Mouse (Mus musculus) midbrain, embryonic 10.5 days (tissue): Measurements from ENCODE around the gene Nup160. TPM values are rescaled to one million over a fixed set of nuclear protein-coding genes. Genes with fewer than 3 reads are reported as not detected.

ENCODE experiments used
- DNase-seq: peaks from one replicate; pipeline ENCODE4 v3.0.0-alpha.2; 2017; ENCODE audit warnings: low spot score
- H3K27ac ChIP-seq: fragments of 300-500 bp; sonication (generic); replicated peaks from 2 replicates; pipeline ENCODE4 v1.5.1; 2016; ENCODE audit warnings: mild to moderate bottlenecking
- H3K27me3 ChIP-seq: fragments of 300-500 bp; sonication (generic); 2 replicates; pipeline ENCODE4 v1.6.1; 2016; ENCODE audit warnings: low read depth, mild to moderate bottlenecking; ENCODE audit not compliant: poor library complexity, severe bottlenecking
- H3K36me3 ChIP-seq: fragments of 300-500 bp; sonication (generic); 2 replicates; pipeline ENCODE4 v1.6.1; 2016; ENCODE audit warnings: mild to moderate bottlenecking, moderate library complexity
- H3K4me1 ChIP-seq: fragments of 300-500 bp; sonication (generic); 2 replicates; pipeline ENCODE4 v1.6.1; 2016
- H3K4me3 ChIP-seq: fragments of 300-500 bp; sonication (generic); 2 replicates; pipeline ENCODE4 v1.5.1; 2016; ENCODE audit warnings: mild to moderate bottlenecking, moderate library complexity
- H3K9me3 ChIP-seq: fragments of 300-500 bp; sonication (generic); replicated peaks from 2 replicates; pipeline ENCODE4 v1.6.1; 2016; ENCODE audit warnings: mild to moderate bottlenecking
- WGBS: fragments of 180-500 bp; shearing (Covaris S2); methylation state at CpG from one replicate; pipeline ENCODE4 v1.1.7; 2016; 5-methylcytosine and 5-hydroxymethylcytosine counted together
- polyA plus RNA-seq: library from polyadenylated mRNA; unstranded; fragments of >200 nt; fragmentation: Nextera tagmentation; extraction: Ambion mirVana; gene quantifications from 2 replicates; pipeline ENCODE4 v1.2.1, GENCODE M21; 2016

Gene Nup160
- polyA plus RNA-seq, 1 experiment from 2014 or later, result 62.5 TPM

DNA sequence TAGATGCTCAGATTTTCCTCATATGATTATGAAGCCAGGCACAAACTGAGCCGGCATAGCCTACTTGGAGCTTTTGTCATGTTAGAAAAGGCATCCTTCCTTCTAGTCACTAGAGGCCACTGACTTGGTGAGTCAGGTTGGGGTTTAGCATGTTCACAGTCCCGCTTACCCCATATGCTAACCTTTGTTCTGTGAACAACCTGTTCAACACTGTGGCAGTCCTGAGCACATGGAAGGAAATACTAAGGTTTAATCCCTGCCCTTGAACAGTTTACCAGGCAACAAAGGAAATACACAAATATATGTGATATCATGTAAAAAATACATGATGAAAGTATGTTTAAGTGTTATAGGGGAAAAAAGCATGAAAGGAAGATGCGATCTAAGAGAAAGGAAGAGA lies 27.6 kb upstream of the Nup160 start:
- Histone ChIP-seq H3K9me3 (no peaks in the 10 kb centered on the region), H3K27ac (no peak overlapping the region), H3K36me3 (no peaks in the 10 kb centered on the region), H3K4me3 (no peak overlapping the region), H3K27me3 (no peaks in the 10 kb centered on the region), H3K4me1 (no peaks in the 10 kb centered on the region)
- WGBS, result 92% methylated on average over 3 of the region's 3 CpGs
- no peak for DNase-seq

DNA sequence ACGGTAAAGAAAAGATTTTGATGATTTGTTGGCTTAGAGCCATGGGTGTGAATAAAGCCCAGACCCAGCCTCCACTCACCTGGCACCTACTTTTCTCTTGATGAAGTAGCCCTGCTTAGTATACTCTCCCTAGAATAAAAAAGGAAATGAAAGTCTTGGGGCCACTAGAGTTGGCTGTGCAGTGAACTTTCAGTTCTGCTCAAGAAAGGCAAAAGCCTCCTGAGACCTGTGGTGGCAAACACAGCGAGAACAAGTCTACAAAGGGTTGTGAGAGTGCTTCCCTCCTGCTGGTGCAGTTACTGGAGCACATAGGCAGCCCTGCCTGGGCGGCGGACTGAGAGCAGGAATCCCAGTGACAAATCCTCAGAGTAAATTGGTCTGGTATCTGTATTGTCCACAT lies 27.1 kb upstream of the Nup160 start:
- H3K36me3 ChIP-seq, result no peaks in the 10 kb centered on the region
- H3K27ac ChIP-seq, result no peak overlapping the region
- H3K9me3 ChIP-seq, result no peaks in the 10 kb centered on the region
- no peak overlapping the region for H3K4me3 ChIP-seq
- H3K27me3 ChIP-seq, result no peaks in the 10 kb centered on the region
- DNase-seq, result no peak
- no peaks in the 10 kb centered on the region for H3K4me1 ChIP-seq
- WGBS, result 76% methylated on average over 4 of the region's 4 CpGs

DNA sequence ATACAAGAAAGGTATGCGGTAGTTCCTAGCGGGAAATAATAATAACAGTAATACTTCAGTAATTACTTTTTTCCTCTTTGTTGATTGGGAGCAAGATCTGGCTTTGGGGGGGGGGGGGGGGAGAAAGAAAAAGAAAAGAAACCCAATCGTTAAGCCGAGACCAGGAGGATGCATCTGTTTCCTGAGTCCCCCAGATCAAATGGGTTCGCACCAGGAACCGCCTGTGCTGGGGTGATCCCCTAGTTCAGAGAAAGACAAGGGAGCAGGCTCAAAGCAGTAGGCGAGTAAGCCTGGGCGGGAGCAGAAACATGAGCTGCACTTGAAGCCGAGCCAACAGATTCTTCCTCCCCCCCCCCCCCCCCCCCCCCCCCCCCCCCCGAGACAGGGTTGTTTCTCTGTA lies 24.9 kb upstream of the Nup160 start:
- no peak for DNase-seq
- no peaks in the 10 kb centered on the region for H3K36me3 ChIP-seq
- no peaks in the 10 kb centered on the region for H3K4me1 ChIP-seq
- no peak overlapping the region for H3K4me3 ChIP-seq
- no peaks in the 10 kb centered on the region for H3K27me3 ChIP-seq
- WGBS, result 89% methylated on average over 9 of the region's 10 CpGs
- no peak overlapping the region for H3K27ac ChIP-seq
- no peaks in the 10 kb centered on the region for H3K9me3 ChIP-seq

DNA sequence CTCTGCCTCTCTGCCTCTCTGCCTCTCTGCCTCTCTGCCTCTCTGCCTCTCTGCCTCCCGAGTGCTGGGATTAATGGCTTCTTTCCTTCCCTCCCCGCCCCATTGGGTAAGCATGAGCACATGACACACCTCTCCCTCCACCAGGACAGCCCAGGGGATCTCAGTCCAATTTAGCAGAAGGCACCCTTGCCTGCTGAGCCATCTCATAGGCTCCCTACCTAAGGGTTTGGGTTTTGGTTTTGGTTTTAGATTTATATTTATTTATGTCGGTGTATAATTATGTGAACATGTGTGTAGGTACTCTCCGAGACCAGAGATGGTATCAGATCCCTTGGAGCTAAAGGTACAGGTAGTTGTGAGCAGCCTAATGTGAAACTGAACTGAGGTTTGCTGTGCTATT lies 24.0 kb upstream of the Nup160 start:
- no peak overlapping the region for H3K27ac ChIP-seq
- no peaks in the 10 kb centered on the region for H3K27me3 ChIP-seq
- WGBS, result 75% methylated on average over 4 of the region's 4 CpGs
- H3K9me3 ChIP-seq, result no peaks in the 10 kb centered on the region
- H3K4me1 ChIP-seq, result no peaks in the 10 kb centered on the region
- DNase-seq, result no peak
- no peak overlapping the region for H3K4me3 ChIP-seq
- no peaks in the 10 kb centered on the region for H3K36me3 ChIP-seq

DNA sequence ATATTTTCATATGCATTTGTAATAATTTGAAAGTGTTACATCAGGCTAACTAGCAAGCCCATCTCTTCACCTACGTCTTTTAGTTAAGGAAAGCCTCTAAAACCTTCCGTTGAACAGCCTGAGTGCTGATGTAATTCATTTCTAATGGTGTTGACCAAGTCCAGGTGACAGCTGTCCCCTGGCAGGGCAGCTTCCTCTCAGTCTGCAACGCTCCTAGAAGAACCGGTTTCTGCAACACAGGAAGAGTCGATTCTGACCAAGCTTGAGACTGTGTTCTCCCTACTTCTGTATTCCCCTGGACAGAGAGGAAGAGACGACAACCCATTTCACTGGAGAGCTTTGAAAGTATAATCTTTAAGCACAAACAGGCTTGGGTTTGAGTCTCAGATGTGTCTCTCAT lies 21.6 kb upstream of the Nup160 start:
- Histone ChIP-seq H3K27ac (no peak overlapping the region), H3K4me1 (no peaks in the 10 kb centered on the region), H3K4me3 (no peak overlapping the region), H3K9me3 (no peaks in the 10 kb centered on the region), H3K27me3 (no peaks in the 10 kb centered on the region), H3K36me3 (no peaks in the 10 kb centered on the region)
- DNase-seq, result no peak
- 87% methylated on average over 6 of the region's 6 CpGs for WGBS

DNA sequence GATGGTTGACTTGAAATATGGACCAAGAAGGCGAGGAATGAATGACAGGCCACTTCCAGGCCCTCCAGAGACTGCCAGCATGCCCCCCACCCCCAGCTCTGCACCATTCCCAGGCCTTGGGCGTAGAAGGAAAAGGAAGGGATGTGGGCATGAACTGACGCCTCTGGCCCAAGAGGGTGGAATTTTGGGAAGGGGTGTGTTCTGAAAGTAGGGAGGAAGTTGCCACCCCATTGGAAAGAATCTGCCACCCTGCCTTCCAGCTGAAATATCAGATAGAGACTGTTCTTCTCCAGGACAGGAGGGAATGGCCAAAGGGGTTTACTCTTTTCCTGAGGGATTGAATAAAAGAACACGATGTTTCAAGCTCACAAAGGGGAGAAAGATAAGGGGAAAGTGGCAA lies 18.4 kb upstream of the Nup160 start:
- Histone ChIP-seq H3K4me1 (no peaks in the 10 kb centered on the region), H3K27me3 (no peaks in the 10 kb centered on the region), H3K9me3 (no peaks in the 10 kb centered on the region), H3K36me3 (no peaks in the 10 kb centered on the region), H3K27ac (no peak overlapping the region), H3K4me3 (no peak overlapping the region)
- no peak for DNase-seq
- 83% methylated on average over 4 of the region's 4 CpGs for WGBS

DNA sequence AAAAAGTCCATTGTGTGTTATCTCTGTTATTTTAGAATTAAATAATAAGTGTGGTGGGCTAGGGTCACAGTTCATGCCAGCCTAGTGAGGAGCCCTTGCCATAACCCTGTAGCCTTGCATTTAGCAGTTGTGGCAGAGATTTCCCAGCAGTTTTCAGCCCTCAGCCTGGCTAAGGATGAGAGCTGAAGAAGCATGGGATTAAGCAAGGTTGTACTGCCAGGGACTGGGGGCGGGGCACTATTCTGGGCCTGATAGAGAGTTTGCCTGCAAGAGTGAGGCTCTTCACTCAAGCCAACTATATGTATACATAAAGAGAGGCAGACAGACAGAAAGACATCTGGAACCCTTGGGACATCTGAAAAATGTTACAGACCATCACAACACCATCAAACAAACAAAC lies 18.0 kb upstream of the Nup160 start:
- H3K27ac ChIP-seq, result no peak overlapping the region
- H3K36me3 ChIP-seq, result no peaks in the 10 kb centered on the region
- H3K27me3 ChIP-seq, result no peaks in the 10 kb centered on the region
- no peaks in the 10 kb centered on the region for H3K9me3 ChIP-seq
- H3K4me1 ChIP-seq, result no peaks in the 10 kb centered on the region
- no peak overlapping the region for H3K4me3 ChIP-seq
- 85% methylated on average over 1 of the region's 1 CpGs for WGBS
- DNase-seq, result no peak

DNA sequence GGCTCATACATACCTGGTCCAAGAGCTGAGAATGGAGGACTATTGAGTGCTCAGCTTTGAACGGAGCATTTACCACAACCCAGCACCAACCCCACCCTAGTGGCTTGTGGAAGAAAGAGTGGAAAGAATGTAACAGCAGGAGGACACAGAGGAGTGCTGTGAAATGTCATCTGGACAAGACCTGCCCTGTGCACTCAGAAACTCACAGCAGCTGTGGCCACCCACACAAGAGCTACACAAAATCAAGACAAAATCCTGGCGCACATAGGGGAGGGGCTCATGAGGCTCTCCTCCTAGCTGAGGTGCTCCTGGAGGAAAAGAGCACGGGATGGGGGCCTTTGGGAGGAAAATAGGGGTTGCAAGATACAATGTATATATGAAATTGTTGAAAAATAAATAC lies 17.4 kb upstream of the Nup160 start:
- 78% methylated on average over 3 of the region's 3 CpGs for WGBS
- no peaks in the 10 kb centered on the region for H3K27me3 ChIP-seq
- H3K36me3 ChIP-seq, result no peaks in the 10 kb centered on the region
- no peak overlapping the region for H3K4me3 ChIP-seq
- H3K9me3 ChIP-seq, result no peaks in the 10 kb centered on the region
- no peak overlapping the region for H3K27ac ChIP-seq
- no peaks in the 10 kb centered on the region for H3K4me1 ChIP-seq
- no peak for DNase-seq

DNA sequence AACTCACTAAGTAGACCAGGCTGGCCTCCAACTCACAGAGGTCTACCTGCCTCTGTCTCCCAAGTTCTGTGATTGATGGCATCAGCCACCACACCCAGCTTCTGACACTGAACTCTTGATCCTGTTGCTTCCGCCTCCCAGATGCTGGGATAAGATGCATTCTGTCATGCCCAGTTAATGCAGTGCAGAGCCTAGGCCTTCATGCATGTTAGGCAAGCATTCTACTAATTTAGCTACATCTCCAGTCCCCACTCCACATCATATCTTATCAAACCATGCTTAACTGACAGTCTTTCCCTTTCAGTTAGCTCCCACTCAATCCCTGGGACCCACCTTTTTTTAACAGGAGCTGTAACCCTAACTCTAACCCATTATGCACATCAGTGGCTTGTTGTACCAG lies 16.1 kb upstream of the Nup160 start:
- WGBS, result 82% methylated on average over 1 of the region's 1 CpGs
- Histone ChIP-seq H3K27ac (no peak overlapping the region), H3K4me1 (no peaks in the 10 kb centered on the region), H3K36me3 (no peaks in the 10 kb centered on the region), H3K9me3 (no peaks in the 10 kb centered on the region), H3K27me3 (no peaks in the 10 kb centered on the region), H3K4me3 (no peak overlapping the region)
- DNase-seq, result no peak

DNA sequence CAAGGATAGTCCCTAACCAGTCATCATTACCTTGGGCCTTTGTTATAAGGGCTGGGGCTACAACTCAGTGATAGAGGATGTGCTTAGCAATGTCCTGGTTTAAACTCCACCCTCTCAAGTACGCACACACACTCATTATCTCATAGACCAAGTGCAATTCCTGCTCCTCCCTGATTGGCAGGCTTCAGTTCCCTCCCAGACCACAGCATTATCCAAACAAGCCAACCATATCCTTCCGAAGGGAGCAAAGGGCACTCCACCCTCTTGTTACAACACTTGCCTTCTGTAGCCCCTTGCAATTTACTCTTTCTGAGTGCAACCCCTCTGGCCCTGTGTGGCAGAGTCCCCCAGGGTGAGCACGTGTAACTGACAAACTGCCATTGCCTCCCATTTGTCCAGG lies 15.6 kb upstream of the Nup160 start:
- DNase-seq, result no peak
- no peaks in the 10 kb centered on the region for H3K4me1 ChIP-seq
- no peaks in the 10 kb centered on the region for H3K27me3 ChIP-seq
- H3K4me3 ChIP-seq, result no peak overlapping the region
- no peaks in the 10 kb centered on the region for H3K36me3 ChIP-seq
- 58% methylated on average over 3 of the region's 3 CpGs for WGBS
- no peak overlapping the region for H3K27ac ChIP-seq
- H3K9me3 ChIP-seq, result no peaks in the 10 kb centered on the region

DNA sequence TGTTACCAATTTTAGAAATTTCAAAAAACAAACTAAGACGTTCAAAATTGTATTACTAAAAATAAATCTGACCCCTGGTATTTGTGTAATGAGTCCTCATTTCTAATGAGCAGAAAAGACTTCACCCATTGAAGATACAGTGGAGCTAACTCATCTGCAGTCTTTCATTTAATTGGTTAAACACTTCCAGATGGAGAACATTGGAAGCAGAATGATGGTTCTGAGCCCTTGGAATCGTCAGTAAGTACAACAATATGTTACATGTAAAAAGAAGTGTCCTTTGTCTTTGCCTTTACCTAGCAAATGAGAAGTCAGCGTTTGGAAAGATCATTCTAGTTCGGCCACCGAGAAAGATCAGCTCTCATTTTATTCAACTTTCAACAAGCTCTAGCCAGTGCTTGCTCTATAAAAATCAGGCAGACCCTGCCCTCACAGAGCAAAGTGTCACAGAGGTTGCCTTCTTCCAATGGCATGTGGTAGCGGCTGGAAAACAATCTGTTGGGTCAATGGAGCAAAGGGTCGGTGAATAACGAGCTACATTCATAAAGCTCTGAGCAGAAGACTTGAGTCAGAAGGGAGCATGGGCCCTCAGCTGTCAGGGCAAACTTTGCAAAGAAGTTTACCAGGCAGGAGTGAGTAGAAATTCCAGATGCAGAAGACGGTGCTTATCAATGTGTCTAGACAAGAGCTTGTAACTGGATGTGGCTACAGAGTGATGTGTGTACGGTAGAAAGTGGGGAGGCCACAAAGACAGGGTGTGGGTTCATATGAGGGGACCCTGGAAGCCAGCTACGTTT lies 10.2 kb upstream of the Nup160 start:
- no peak for DNase-seq
- Histone ChIP-seq H3K4me1 (peaks cover 9% of the 10 kb centered on the region; the same call in 1 of the 2 replicates), H3K27ac (no peak overlapping the region), H3K36me3 (no peaks in the 10 kb centered on the region), H3K4me3 (no peak overlapping the region), H3K9me3 (no peaks in the 10 kb centered on the region), H3K27me3 (no peaks in the 10 kb centered on the region)
- WGBS, result 71% methylated on average over 11 of the region's 11 CpGs

DNA sequence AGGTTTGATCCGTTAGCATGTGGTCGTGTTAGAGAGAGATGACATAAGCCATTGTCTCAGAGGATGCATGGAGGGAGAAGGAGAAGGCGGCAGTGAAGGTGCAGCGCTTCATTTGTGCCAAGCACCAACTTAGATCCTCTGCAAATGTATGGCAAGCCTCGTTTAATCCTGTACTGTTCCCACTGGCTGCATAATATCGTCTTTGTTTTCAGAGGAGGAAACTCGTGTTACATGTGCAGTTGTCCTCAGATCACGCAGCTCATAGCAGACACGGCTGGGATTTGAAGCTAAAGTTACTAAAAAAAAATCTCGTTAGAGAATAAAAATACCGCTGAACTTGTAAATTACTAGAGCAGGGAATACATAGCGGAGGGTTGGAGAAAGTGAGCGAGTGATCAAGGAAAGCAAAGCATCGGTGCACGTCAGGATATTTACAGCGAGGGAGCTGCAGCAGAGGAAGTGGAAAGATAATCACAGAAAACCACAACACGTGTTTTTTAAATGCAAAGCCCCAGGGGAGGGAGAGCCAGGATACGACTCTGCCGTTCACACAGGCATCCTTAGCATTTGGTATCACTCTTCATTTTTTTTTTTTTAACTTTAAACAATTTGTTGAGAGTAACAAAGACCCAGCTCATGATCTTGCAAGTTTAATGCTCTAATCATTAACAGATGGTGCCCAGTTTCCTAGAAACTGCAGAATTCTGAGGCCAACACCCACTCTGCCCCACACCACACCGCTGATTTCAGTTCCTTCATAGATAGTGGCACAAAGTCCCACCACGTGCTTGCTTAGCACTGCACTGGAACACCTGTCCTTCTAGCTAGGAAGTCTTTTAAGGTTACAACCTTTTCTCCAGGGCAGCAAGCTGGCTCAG lies 9.4 kb upstream of the Nup160 start:
- Histone ChIP-seq H3K9me3 (no peaks in the 10 kb centered on the region), H3K27me3 (no peaks in the 10 kb centered on the region), H3K27ac (no peak overlapping the region), H3K36me3 (no peaks in the 10 kb centered on the region), H3K4me1 (peaks cover 9% of the 10 kb centered on the region; the same call in 1 of the 2 replicates), H3K4me3 (no peak overlapping the region)
- DNase-seq, result no peak
- 58% methylated on average over 21 of the region's 21 CpGs for WGBS

DNA sequence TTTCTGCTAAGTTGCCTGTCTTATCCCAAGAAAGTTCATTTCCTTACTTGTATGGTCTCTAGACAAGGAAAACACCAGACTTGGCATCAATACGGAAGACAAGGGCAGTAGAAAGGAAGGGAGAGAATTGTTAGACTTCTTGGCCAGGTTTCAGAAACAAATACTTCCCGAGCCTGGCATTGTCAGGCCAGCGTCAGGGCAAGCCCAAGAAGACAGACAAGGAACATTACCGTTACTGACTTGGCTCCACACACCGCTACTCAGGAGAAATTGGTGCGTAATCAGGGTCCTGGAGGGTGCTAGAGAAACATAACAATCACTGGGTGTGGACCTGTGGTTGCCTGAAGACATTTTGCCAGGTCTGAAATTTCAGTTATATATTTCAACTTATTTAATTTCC lies 6.7 kb upstream of the Nup160 start:
- peaks cover 9% of the 10 kb centered on the region; the same call in 1 of the 2 replicates for H3K4me1 ChIP-seq
- no peaks in the 10 kb centered on the region for H3K27me3 ChIP-seq
- no peak overlapping the region for H3K27ac ChIP-seq
- no peak for DNase-seq
- 90% methylated on average over 6 of the region's 6 CpGs for WGBS
- no peaks in the 10 kb centered on the region for H3K9me3 ChIP-seq
- no peaks in the 10 kb centered on the region for H3K36me3 ChIP-seq
- H3K4me3 ChIP-seq, result no peak overlapping the region
